Mouse (Mus musculus) leukemia stem cell, adult 10-12 weeks (primary cell): ENCODE measurements around the gene Slc29a1. TPM values are rescaled to one million over a fixed set of nuclear protein-coding genes. Genes with fewer than 3 reads are reported as not detected.

Experiments
- polyA plus RNA-seq: library from polyadenylated mRNA; stranded (reverse); fragments of >175 nt; gene quantifications from 2 replicates; pipeline ENCODE4 v1.2.3, GENCODE M21; 2012; ENCODE audit warnings: low replicate concordance

Gene Slc29a1
- 95.2 and 797 TPM in 2 replicates for polyA plus RNA-seq

GRCm38 (mm10) chr17:45599446-45600242 is at the start of gene Slc29a1:
Slc29a1 (minus strand) TSS chr17:45599606.

GRCm38 (mm10) chr17:45601877-45602304 is 2.5 kb upstream of the Slc29a1 start, which contains the start of gene Mymx:
Mymx (minus strand) TSS chr17:45602102.

GRCm38 (mm10) chr17:45573087-45573779 is 26.2 kb downstream of the Slc29a1 start, which contains the start of gene Hsp90ab1:
Hsp90ab1 (minus strand) TSS chr17:45573271.

GRCm38 (mm10) chr17:45563655-45564530 is 35.5 kb downstream of the Slc29a1 start, which contains the start of gene Slc35b2:
Slc35b2 (plus strand) TSS chr17:45563874.

GRCm38 (mm10) chr17:45555452-45556106 is 43.8 kb downstream of the Slc29a1 start, which contains the start of gene Nfkbie:
Nfkbie (plus strand) TSS chr17:45555703.

GRCm38 (mm10) chr17:45549617-45550181 is 49.7 kb downstream of the Slc29a1 start, which contains the start of gene Tmem151b:
Tmem151b (minus strand) TSS chr17:45549677.

Other genes with a start within 250 kb of the Slc29a1 start
- 2.4 and 4.9 TPM in 2 replicates for gene Cdc5l, start 165.9 kb downstream of the Slc29a1 start, polyA plus RNA-seq
- gene Spats1, start 124.2 kb downstream of the Slc29a1 start, polyA plus RNA-seq = not detected in 2 replicates
- gene Aars2, start 92.8 kb downstream of the Slc29a1 start, polyA plus RNA-seq = 28.0 and 38.6 TPM in 2 replicates
- gene Tcte1, start 76.2 kb downstream of the Slc29a1 start, polyA plus RNA-seq = not detected in 2 replicates
- gene Tmem151b, start 49.9 kb downstream of the Slc29a1 start, polyA plus RNA-seq = 0.25 and 0.41 TPM in 2 replicates
- gene Nfkbie, start 43.9 kb downstream of the Slc29a1 start, polyA plus RNA-seq = 18.6 and 19.9 TPM in 2 replicates
- 20.6 and 32.4 TPM in 2 replicates for gene Slc35b2, start 35.7 kb downstream of the Slc29a1 start, polyA plus RNA-seq
- gene Hsp90ab1, start 26.3 kb downstream of the Slc29a1 start, polyA plus RNA-seq = 105 and 723 TPM in 2 replicates
- not detected in 2 replicates for gene Mymx, start 2.5 kb upstream of the Slc29a1 start, polyA plus RNA-seq
- 0.09 TPM in 1 of 2 replicates, not detected in the other for gene Capn11, start 59.7 kb upstream of the Slc29a1 start, polyA plus RNA-seq
- gene Mrpl14, start 86.7 kb upstream of the Slc29a1 start, polyA plus RNA-seq = 84.6 and 199 TPM in 2 replicates
- 14.6 and 19.7 TPM in 2 replicates for gene Tmem63b, start 87.3 kb upstream of the Slc29a1 start, polyA plus RNA-seq
- not detected in 2 replicates for gene 1600014C23Rik, start 134.2 kb upstream of the Slc29a1 start, polyA plus RNA-seq